Mouse (Mus musculus): ENCODE results near the gene Nxph4. TPM values are rescaled to one million over a fixed set of nuclear protein-coding genes. Genes with fewer than 3 reads are reported as not detected.
A peak's percentile ranks its signal among the peaks of the same experiment; 100 is the strongest.

Gene Nxph4
- polyA plus RNA-seq, 1 experiment from 2014 or later: 4.4 TPM

DNA sequence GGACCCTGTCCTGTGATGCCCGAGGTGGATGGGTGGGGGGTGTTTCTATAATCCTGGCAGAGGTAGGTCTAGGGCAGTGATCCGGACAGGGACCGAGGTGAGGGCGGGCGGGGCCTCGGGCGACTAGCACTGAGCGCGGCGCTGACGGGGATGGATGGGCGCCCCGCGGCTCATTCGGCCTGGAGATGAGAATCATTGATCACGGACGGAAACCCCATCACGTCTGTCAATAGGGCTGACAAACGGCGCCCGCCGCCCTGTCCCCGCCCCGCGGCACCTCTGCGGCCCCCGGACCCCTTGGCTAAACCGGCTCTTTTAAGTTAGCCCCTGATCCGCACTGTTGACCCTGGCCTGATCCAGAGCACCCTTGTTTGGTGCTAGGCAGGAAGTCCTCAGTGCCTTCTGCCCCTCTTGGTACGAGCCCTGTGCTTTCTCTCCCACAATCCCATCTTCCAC lies 598 bp upstream of the Nxph4 start:
- peak overlapping the region; percentile 92 for H3K4me2 ChIP-seq (ENCODE audit: low read depth, low read length)
- peak overlapping the region; percentile 56 for H3K4me3 ChIP-seq (ENCODE audit: low read length)
- ATAC-seq: no peak
- H3K27me3 ChIP-seq (replicated peaks; ENCODE audit: control insufficient read depth, insufficient read depth, low read length): peaks cover 69% of the 10 kb centered on the region
- peaks cover 14% of the 10 kb centered on the region for H3K4me1 ChIP-seq (ENCODE audit: control insufficient read depth, insufficient read depth, low read length)
- H3K9ac ChIP-seq (ENCODE audit: low read depth, low read length): peak overlapping the region; percentile 59; the same call in 1 of the 2 replicates
- no peaks in the 10 kb centered on the region for H3K9me3 ChIP-seq (ENCODE audit: control insufficient read depth, low read length)
- no peak overlapping the region for H3K27ac ChIP-seq (ENCODE audit: low read length)
- peaks cover 8% of the 10 kb centered on the region; the same call in 1 of the 2 replicates for H3K36me3 ChIP-seq (ENCODE audit: control insufficient read depth, insufficient read depth, low read length)
- 2% methylated on average over 27 of the region's 30 CpGs for WGBS

- H3K36me3 ChIP-seq (ENCODE audit: control insufficient read depth, insufficient read depth, low read length): no peaks in the 10 kb centered on the region
- H3K9ac ChIP-seq (ENCODE audit: low read depth, low read length): no peak overlapping the region
- H3K4me3 ChIP-seq (ENCODE audit: low read length): no peak overlapping the region
- peaks cover 99% of the 10 kb centered on the region for H3K27me3 ChIP-seq (replicated peaks; ENCODE audit: control insufficient read depth, insufficient read depth, low read length)
- H3K27ac ChIP-seq (ENCODE audit: low read length): no peak overlapping the region
- H3K9me3 ChIP-seq (ENCODE audit: control insufficient read depth, low read length): no peaks in the 10 kb centered on the region
- ATAC-seq: no peak
- peaks cover 19% of the 10 kb centered on the region for H3K4me1 ChIP-seq (ENCODE audit: control insufficient read depth, insufficient read depth, low read length)
- WGBS: 6% methylated on average over 4 of the region's 4 CpGs
- H3K4me2 ChIP-seq (ENCODE audit: low read depth, low read length): no peak overlapping the region
Observed at GRCm38 (mm10) chr10:127531548-127531947, 2.8 kb downstream of the Nxph4 start.

DNA sequence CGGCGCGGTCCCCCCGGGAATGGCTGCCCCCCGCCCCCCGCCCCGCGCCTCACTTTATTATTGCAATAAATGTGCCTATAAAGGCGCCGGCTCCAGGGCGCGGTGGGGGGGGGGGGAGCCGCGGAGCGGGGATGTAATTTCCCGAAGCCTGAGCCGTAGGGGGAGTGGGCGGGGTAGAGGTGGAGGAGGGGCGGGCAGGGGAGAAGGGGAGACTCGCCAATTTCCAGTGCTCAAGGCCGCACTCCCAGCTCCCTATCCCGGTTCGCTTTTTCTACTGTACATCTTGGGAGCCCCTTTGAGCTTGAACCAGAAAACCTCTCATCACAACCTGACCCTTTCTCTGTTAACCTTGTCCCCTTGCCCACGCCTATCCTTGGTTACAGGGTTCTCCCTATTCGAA lies 3.4 kb downstream of the Nxph4 start:
- no peaks in the 10 kb centered on the region for H3K9me3 ChIP-seq (ENCODE audit: control insufficient read depth, low read length)
- H3K27ac ChIP-seq (ENCODE audit: low read length): no peak overlapping the region
- WGBS: 2% methylated on average over 21 of the region's 25 CpGs
- ATAC-seq: no peak
- H3K4me3 ChIP-seq (ENCODE audit: low read length): peak overlapping the region; percentile 19
- H3K9ac ChIP-seq (ENCODE audit: low read depth, low read length): peak overlapping the region; percentile 19; the same call in 1 of the 2 replicates
- H3K4me1 ChIP-seq (ENCODE audit: control insufficient read depth, insufficient read depth, low read length): peaks cover 25% of the 10 kb centered on the region
- 0 out of 2 replicates have a peak overlapping the region, but pooled peaks have one; percentile 12 for H3K4me2 ChIP-seq (ENCODE audit: low read depth, low read length)
- H3K27me3 ChIP-seq (replicated peaks; ENCODE audit: control insufficient read depth, insufficient read depth, low read length): peaks cover 99% of the 10 kb centered on the region
- H3K36me3 ChIP-seq (ENCODE audit: control insufficient read depth, insufficient read depth, low read length): no peaks in the 10 kb centered on the region

- no peak overlapping the region for H3K9ac ChIP-seq (ENCODE audit: low read depth, low read length)
- peaks cover 11% of the 10 kb centered on the region for H3K4me1 ChIP-seq (ENCODE audit: control insufficient read depth, insufficient read depth, low read length)
- ATAC-seq: no peak
- H3K9me3 ChIP-seq (ENCODE audit: control insufficient read depth, low read length): no peaks in the 10 kb centered on the region
- H3K4me3 ChIP-seq (ENCODE audit: low read length): no peak overlapping the region
- no peaks in the 10 kb centered on the region for H3K36me3 ChIP-seq (ENCODE audit: control insufficient read depth, insufficient read depth, low read length)
- H3K4me2 ChIP-seq (ENCODE audit: low read depth, low read length): no peak overlapping the region
- H3K27ac ChIP-seq (ENCODE audit: low read length): no peak overlapping the region
- peaks cover 89% of the 10 kb centered on the region for H3K27me3 ChIP-seq (replicated peaks; ENCODE audit: control insufficient read depth, insufficient read depth, low read length)
- WGBS: 2% methylated on average over 17 of the region's 17 CpGs
Observed at GRCm38 (mm10) chr10:127527481-127527880, 6.9 kb downstream of the Nxph4 start.

DNA sequence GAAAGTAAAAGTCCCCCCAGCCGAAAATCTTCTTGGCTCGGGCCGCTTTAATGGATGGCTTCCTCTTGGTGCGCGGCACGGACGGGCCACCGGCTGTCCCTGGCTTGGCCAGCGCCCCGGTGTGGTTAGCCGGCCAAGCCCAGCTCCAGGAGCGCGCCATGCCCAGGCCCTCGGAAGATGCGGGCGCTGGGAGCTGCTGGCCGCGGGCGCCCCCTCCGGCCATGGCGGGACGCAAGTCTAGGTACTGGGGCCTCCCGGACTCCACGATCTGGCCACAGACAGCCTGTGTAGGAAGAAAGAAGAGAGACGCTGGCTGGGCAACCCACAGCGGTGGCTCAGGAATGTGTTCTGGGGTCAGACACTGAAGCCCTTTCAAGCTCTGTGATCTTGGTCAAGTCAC lies 7.7 kb downstream of the Nxph4 start:
- WGBS: under 1% methylated on average over 26 of the region's 26 CpGs

GRCm38 (mm10) chr10:127526048-127526447 lies 8.3 kb downstream of the Nxph4 start:
- no peak for ATAC-seq
- Histone ChIP-seq H3K36me3 (ENCODE audit: control insufficient read depth, insufficient read depth, low read length) (no peaks in the 10 kb centered on the region), H3K4me2 (ENCODE audit: low read depth, low read length) (peak overlapping the region; percentile 56), H3K4me3 (ENCODE audit: low read length) (peak overlapping the region; percentile 40), H3K27me3 (replicated peaks; ENCODE audit: control insufficient read depth, insufficient read depth, low read length) (peaks cover 74% of the 10 kb centered on the region), H3K9me3 (ENCODE audit: control insufficient read depth, low read length) (no peaks in the 10 kb centered on the region), H3K27ac (ENCODE audit: low read length) (no peak overlapping the region), H3K9ac (ENCODE audit: low read depth, low read length) (peak overlapping the region; percentile 40), H3K4me1 (ENCODE audit: control insufficient read depth, insufficient read depth, low read length) (peaks cover 20% of the 10 kb centered on the region)
- WGBS: under 1% methylated on average over 26 of the region's 26 CpGs

More for the DNA sequence above, 7.7 kb downstream of the Nxph4 start:
- Histone ChIP-seq H3K27ac (ENCODE audit: low read length) (no peak overlapping the region), H3K9ac (ENCODE audit: low read depth, low read length) (peak overlapping the region; percentile 40; the same call in 1 of the 2 replicates), H3K4me1 (ENCODE audit: control insufficient read depth, insufficient read depth, low read length) (peaks cover 13% of the 10 kb centered on the region), H3K36me3 (ENCODE audit: control insufficient read depth, insufficient read depth, low read length) (no peaks in the 10 kb centered on the region), H3K4me3 (ENCODE audit: low read length) (peak overlapping the region; percentile 40), H3K27me3 (replicated peaks; ENCODE audit: control insufficient read depth, insufficient read depth, low read length) (peaks cover 81% of the 10 kb centered on the region), H3K4me2 (ENCODE audit: low read depth, low read length) (peak overlapping the region; percentile 56), H3K9me3 (ENCODE audit: control insufficient read depth, low read length) (no peaks in the 10 kb centered on the region)
- peak; percentile 51; the same call in 1 of the 2 replicates for ATAC-seq

DNA sequence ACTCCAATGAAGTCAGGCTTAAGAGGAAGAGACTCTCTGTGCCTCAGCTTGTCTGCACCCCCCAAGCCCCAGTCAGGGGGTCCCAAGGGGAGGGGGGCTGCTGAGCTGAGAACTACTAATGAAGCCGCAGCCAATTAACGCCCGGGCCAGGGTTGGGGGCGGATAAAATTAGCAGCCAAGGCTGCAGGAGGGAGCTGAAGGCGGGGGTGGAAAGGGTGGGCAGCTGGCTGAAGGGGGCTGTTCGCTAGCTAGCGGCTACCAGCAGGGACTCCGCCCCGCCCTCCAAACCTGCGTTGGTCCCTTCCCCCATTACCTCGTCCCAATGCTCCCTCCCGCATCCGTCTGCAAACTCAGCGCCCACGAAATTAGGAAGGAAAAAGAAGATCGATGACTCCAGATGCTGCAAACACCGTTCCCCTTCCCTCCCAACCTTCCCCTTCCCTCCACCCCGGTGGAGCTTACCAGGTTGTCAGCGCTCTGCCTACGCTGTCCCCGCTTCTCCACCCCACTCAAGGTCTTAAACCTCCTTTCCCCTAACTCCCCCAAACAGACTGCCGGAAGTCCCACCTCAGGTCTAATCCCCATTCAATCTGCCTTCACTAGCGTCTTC lies 9.6 kb downstream of the Nxph4 start:
- Histone ChIP-seq H3K36me3 (ENCODE audit: control insufficient read depth, insufficient read depth, low read length) (peaks cover 10% of the 10 kb centered on the region), H3K9me3 (ENCODE audit: control insufficient read depth, low read length) (no peaks in the 10 kb centered on the region), H3K4me2 (ENCODE audit: low read depth, low read length) (no peak overlapping the region), H3K4me3 (ENCODE audit: low read length) (no peak overlapping the region), H3K4me1 (ENCODE audit: control insufficient read depth, insufficient read depth, low read length) (peaks cover 27% of the 10 kb centered on the region), H3K9ac (ENCODE audit: low read depth, low read length) (no peak overlapping the region), H3K27ac (ENCODE audit: low read length) (no peak overlapping the region), H3K27me3 (replicated peaks; ENCODE audit: control insufficient read depth, insufficient read depth, low read length) (peaks cover 61% of the 10 kb centered on the region)
- no peak for ATAC-seq
- WGBS: 5% methylated on average over 23 of the region's 23 CpGs

DNA sequence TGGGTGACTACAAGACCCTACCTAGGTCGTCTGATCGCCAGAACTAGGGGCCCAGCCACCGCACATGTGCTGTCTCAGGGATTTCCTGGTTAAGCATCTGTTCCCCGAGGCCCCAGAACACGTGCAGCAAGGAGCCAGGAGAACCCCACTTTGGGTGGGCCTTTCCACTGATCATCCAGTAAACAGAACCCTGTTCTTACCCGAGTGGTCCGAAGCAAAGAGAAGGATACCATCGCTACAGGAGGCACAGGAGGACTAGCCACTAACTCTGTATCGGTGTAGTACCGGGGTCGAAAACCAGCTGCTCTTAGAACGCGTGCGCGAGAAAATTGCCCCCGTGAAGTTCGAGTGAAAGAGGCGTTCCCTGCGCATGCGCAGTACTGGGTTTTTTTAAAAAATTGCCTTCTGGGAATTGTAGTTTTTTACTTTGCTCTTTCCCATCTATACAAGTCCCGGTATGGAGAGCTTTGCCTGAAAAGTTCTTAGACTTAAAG lies 12.2 kb downstream of the Nxph4 start, which contains the start of gene Shmt2:
Gene Shmt2, minus strand, starts transcription at position 357 of the 494 bp plus-strand sequence.
- peaks cover 32% of the 10 kb centered on the region for H3K4me1 ChIP-seq (ENCODE audit: control insufficient read depth, insufficient read depth, low read length)
- peaks cover 35% of the 10 kb centered on the region for H3K27me3 ChIP-seq (replicated peaks; ENCODE audit: control insufficient read depth, insufficient read depth, low read length)
- H3K4me3 ChIP-seq (ENCODE audit: low read length): peak within 1 kb of the TSS; percentile 63
- H3K36me3 ChIP-seq (ENCODE audit: control insufficient read depth, insufficient read depth, low read length): peaks cover 29% of the 10 kb centered on the region
- peak within 1 kb of the TSS; percentile 70 for H3K9ac ChIP-seq (ENCODE audit: low read depth, low read length)
- no peaks in the 10 kb centered on the region for H3K9me3 ChIP-seq (ENCODE audit: control insufficient read depth, low read length)
- 0 out of 2 replicates have a peak within 1 kb of the TSS, but pooled peaks have one; percentile 11 for H3K27ac ChIP-seq (ENCODE audit: low read length)
- H3K4me2 ChIP-seq (ENCODE audit: low read depth, low read length): peak within 1 kb of the TSS; percentile 77
- ATAC-seq: peak; percentile 63
- WGBS: under 1% methylated on average over 21 of the region's 21 CpGs

GRCm38 (mm10) chr10:127521611-127522080 lies 12.7 kb downstream of the Nxph4 start:
- Histone ChIP-seq H3K36me3 (ENCODE audit: control insufficient read depth, insufficient read depth, low read length) (peaks cover 29% of the 10 kb centered on the region), H3K27ac (ENCODE audit: low read length) (0 out of 2 replicates have a peak overlapping the region, but pooled peaks have one; percentile 11), H3K4me2 (ENCODE audit: low read depth, low read length) (peak overlapping the region; percentile 77), H3K4me3 (ENCODE audit: low read length) (peak overlapping the region; percentile 63), H3K9ac (ENCODE audit: low read depth, low read length) (peak overlapping the region; percentile 70), H3K27me3 (replicated peaks; ENCODE audit: control insufficient read depth, insufficient read depth, low read length) (peaks cover 30% of the 10 kb centered on the region), H3K9me3 (ENCODE audit: control insufficient read depth, low read length) (no peaks in the 10 kb centered on the region), H3K4me1 (ENCODE audit: control insufficient read depth, insufficient read depth, low read length) (peaks cover 34% of the 10 kb centered on the region)
- peak; percentile 14 for ATAC-seq
- WGBS: 5% methylated on average over 12 of the region's 12 CpGs

Data from intestine, embryonic 16.5 days (tissue).